Mouse (Mus musculus): ENCODE measurements at regions not wholly inside any gene's neighbourhood (a gene's known extent, or its start where the extent isn't known, plus 50 kb on each side); places are given as distances from the start of the nearest gene placed in this dataset.

GRCm38 (mm10) chr8:89309591-89309990 lies 265.6 kb upstream of the Sall1 start:
- TF ChIP-seq CTCF (IDR thresholded peaks at IDR 0.05; ENCODE audit: extremely low read depth, insufficient read length, insufficient replicate concordance, low read depth, low read length) (no peak), POLR2A (IDR thresholded peaks at IDR 0.05; ENCODE audit: low read depth, low read length) (no peak)

Data from small intestine, adult 2 months (tissue).